Mouse (Mus musculus) frontal cortex, postnatal 14 days (tissue): ENCODE data around the gene Catsper3.

Experiments used
- DNase-seq, 2 experiments: peaks; one replicate each; pipeline ENCODE4 v3.0.0; 2022; ENCODE audit warnings: low spot score in 2 of 2

The Catsper3 gene

GRCm38 (mm10) chr13:55784268-55784667 lies at the start of gene Catsper3:
Catsper3 (plus strand) TSS chr13:55784568.
- no peak for DNase-seq

DNA sequence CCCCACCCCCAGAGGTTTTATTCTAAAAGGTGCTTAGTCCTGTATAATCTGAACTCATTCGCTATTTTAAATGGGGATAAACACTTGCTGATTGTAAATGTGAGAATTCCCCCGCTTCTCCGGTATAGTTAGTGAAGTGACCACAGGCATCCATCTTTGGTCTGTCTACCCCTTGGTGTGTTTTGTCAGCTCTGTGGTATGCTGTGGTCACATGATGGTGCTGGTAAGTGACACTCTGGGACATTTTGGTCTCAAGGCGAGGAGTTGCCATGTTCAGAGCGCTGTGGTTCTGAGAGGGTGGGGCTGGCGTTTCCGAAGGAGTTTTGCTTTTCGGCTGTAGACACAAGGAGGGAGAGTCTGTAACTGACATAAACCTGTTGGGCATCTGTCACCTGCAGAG lies 46.5 kb upstream of the Catsper3 start:
- DNase-seq = no peak

DNA sequence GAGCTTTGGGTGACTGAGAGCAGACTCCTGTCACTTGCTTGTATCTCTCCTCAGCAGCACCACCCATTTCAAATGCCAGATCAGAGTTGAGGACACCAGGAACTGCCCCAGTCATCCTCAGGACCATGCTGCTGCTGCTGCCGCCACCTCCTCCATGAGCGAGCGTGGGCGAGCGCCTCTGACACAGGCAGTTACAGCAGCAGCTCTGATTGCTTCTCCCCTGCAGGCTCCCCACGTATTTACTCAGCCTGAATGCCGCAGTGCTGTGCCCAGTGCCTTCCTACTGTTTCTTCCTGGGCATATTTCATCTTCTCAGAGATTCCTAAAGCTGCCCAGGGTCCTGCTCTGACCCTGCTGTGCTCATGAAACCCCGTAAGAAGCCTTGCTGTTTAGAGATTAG lies 42.1 kb upstream of the Catsper3 start:
- DNase-seq = no peak

DNA sequence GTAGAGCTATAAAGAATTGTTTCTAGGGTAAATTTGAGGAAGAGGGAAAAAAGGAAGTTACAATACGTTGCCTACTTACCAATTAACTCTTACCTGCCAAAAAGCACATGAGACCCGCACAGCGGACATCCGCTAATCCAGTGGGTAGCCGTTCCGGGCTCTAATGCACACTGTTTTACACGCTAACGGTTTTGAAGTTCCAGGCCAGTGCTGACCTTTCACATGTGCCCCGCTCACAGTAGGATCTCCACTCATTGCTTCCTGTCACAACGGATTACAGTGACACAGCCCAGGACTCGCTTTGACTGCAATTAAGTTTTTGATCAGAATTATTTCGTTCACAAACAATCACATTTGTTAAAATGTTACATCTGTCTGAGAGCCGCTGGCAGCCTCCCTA lies 30.0 kb upstream of the Catsper3 start:
- no peak for DNase-seq

- no peak for DNase-seq
Measured at GRCm38 (mm10) chr13:55756789-55757188, 27.6 kb upstream of the Catsper3 start.

DNA sequence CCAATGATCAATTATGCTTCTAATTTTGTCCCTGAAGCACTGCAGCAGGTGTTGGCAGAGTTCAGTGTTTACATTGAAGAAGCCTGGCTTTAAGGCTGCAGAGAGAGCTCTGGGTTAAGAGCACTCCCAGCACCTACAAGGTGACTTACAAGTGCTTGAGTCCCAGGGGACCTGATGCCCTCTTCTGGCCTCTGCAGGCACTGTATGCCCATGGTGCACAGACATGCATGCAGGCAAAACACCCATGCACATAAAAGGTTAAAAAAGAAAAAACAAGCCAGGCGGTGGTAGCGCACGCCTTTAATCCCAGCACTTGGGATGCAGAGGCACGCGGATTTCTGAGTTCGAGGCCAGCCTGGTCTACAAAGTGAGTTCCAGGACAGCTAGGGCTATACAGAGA lies 26.7 kb upstream of the Catsper3 start:
- no peak for DNase-seq

GRCm38 (mm10) chr13:55760576-55760975 lies 23.8 kb upstream of the Catsper3 start:
- DNase-seq = no peak

- no peak for DNase-seq
Measured at GRCm38 (mm10) chr13:55761486-55761885, 22.9 kb upstream of the Catsper3 start.

- DNase-seq = no peak
Measured at GRCm38 (mm10) chr13:55774352-55774751, 10.0 kb upstream of the Catsper3 start.

DNA sequence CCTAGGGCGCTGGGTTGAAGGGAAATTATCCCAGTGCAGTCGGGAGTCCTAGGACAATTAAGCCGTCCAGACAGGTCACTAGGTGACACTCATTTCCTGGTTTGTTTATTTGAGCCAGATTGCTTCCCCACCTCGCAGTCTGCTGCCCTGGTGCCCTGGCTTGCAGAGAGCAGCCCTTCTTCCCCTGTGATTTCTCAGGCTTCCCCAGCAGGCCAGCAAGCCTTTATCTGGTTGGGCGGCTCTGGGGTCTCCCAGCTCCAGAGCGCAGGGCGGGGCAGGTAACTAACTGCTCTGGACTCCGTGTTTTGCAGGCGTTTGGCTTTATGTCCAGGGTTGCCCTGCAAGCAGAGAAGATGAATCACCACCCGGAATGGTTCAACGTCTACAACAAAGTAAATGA lies 9.3 kb upstream of the Catsper3 start:
- DNase-seq = no peak

DNA sequence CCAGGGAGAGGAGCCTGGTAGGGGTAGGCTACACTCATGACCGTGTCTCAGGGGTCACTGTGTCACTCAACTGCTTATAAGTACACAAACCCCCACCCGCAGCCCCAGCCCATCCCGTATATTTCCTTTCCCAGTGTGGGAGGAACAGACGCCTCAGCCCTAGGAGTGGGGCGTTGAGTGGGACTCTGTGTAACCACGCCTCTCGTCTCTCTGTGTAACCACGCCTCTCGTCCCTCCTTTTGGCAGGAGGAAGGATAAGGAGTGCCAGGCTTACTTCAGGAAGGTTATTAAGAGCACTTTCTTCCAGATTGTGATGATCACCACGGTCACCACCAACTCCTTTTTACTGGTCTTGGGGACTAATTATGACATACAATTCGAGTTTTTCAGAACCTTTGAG lies 1.8 kb downstream of the Catsper3 start:
- no peak for DNase-seq

GRCm38 (mm10) chr13:55801246-55801645 lies 16.9 kb downstream of the Catsper3 start:
- no peak for DNase-seq

DNA sequence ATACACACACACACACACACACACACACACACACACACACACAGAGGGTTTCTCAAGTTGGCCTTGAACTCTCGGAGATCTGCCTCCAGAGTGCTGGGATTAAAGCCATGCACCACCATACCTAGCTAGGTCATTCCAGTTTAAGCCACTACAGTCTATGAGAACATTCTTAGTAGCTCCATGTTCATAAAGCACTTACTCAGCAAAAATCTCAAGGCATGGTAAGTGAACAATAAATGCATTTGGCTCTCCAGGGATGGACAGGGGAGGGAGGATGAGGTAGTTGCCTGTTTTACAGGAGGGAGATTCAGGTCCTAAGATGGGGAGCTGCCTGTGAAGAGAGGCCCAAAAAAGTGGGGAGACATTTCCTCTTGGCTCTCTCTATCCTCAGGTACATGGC lies 19.6 kb downstream of the Catsper3 start:
- DNase-seq = no peak

DNA sequence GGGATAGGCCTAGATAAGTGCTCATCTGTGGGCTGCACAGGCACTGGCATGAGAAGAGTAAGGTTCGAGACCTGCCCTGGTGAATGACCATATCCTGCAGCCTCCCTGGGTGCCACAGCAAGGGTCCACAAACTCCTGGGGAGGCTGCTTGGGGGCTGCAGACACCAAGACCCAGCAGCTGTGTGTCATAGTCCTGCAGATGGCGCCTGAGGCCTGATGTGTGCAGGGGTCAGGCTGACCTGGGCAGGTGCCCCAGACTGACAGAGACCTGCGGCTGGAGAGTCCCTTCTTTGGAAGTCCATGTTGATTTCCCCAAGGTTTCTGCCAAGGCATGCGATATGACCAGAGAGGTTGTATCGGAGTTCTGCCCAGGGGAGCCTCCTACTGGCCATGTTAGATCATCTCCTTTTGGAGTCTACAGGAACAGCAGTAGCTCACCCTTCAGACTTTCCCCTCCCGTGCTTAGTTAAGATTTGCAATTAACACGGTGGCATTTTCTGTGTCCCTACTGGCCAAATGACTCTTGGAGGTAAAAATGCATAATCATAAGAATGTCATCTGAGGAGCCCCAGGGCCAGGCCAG lies 24.8 kb downstream of the Catsper3 start:
- DNase-seq = no peak

DNA sequence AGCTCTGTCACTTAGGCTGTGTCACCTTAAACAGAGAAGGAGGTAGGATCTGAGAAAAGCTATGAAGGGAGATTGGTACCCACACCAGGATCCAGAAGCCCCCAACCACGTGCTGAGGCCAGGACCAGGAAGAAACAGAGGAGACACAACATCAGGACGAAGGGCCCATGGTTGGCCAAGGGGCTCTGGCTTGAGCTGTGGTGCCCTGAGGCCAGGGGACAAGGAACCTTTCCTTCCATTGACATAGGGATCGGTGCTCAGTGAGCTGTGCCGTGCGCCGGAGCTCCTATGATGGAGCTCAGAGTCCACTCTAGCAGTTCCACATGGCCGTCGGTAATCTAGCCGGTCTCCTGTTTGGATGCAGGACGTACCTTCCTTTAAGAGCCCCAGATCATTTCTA lies 25.3 kb downstream of the Catsper3 start:
- no peak for DNase-seq

GRCm38 (mm10) chr13:55810947-55811346 lies 26.6 kb downstream of the Catsper3 start:
- no peak for DNase-seq

DNA sequence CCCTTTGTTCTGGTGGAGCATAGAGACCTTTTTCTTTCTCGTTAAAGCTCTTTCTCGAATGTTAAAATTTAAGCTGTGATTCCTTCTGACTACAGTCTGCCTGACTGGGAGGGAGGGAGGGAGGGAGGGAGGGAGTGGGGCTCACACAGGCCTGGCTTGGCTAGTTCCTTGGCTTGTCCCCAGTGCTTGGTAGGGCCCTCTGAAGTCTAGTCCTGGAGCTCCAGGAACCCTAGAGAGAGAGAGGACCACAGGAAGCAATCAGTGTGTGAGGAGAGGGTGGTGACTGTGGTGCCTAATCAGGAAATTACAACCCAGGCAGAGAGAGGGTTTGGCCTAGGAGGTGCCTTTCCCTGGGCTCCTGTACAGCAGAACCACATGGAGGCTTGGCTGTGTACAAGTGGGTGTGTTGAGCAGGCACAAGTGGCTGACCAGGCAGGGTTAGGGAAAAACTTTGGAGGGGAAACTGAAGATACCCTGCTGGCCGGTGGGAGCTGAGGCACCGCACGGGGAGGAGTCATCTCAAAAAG lies 29.2 kb downstream of the Catsper3 start:
- no peak for DNase-seq

DNA sequence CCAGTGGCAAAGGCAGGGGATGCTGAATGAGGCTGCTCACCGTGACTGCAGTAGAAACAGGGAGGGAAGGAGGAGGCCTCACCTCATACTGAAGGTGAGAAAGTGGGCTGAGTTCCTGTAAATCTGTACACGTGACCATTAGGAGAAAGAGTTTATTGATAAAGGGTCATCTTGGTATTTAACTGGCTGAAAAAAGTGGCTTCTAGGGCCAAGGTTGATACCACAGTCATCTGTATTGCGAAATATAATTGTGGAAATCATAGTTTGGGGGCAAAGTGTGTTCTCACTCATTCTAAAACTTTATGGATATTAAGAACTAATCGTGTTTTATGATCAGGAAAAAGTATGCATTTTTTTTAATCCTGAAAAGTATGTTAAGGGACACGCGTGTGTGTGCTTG lies 30.5 kb downstream of the Catsper3 start:
- no peak for DNase-seq

GRCm38 (mm10) chr13:55822499-55822898 lies 38.1 kb downstream of the Catsper3 start:
- no peak for DNase-seq

DNA sequence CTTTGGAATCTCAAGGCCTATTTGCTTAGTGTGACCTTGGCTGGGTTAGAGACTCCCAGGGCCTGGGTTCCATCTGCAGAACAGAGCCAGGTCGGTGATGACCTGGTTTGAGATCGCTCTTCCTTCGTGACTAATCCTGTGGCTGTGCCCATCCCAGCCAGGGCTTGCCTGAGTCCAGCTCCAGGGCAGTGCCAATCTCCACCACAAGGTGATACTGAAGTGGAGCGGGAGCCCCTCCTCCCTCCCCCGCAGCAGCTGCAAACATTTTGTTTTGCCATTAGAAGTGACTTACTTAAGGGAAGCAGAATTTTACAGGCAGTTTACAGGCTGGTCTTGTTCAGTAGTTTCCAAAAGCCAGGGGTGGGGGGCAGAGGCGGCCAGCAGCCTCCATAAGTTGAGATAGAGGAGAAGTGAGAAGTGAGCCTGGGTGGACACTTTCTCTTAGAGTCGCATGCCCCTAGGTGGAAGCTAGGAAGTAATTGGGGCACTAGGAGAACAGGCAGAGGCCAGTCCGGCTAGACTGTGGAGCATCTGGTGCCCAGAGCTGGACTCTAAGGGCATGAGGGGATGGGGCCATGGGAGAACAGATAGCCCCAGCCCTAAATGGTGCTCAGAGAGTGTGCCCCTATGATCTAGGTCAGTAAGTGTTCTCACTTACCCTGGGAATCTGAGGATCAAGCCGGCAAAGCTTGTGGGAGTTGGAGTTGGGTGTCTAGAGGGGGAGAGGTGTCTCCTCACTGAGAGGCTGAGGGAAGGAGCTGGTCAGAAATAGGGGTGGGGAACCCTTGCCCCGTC lies 40.0 kb downstream of the Catsper3 start:
- DNase-seq = no peak

DNA sequence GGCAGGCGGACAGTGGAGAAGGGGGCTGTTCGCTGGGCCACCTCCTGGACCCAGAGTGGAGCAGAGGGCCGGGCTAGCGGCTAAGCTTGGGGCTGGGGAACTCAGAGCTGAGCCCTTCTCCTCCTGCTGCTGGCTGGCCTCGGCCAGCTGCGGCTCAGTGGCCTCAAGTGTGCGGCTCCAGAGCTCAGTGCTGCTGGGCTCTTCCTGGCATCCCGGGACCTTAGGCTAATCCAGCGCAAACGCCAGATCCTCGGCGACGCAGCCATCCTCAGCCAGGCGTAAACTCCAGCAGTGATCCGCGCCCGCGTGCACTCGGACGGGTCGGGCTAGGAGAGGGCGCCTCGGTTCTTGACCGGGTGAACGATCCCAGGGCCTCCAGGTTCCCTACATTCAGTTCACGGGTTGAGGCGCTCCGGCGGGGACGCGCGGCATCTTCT lies 40.9 kb downstream of the Catsper3 start:
- no peak for DNase-seq

DNA sequence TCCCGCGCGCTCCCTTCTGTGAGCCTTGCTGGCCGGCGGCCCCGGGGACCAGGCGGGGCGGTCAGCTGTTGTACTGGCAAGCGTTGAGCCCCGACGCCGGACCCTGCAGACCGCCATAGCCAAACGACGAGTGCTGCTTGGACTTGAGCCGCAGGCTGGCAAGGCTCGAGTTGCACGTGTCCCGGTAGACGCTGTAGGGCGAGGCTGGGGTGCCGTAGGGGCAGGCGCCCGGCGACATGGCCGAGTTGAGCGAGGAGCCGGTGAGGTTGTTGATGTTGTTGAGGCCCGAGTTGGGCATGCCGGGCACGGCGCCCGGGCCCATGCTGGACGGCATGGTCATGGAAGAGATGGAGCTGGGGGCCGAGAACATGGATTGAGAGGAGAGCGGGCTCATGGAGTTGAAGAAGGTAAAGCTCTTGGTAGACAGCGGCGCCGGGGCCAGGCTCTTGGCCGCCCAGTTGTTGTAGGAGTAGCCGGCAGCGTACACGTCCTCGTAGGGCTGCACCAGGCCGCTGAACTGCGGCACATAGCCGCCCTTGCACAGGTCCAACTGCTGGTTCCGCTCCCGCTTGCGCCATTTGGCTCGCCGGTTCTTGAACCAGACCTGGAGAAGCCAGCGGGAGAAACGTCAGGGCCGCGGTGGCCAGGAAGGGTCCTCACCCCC lies 41.8 kb downstream of the Catsper3 start:
- no peak for DNase-seq
